Mouse (Mus musculus): ENCODE results near the gene Slc1a6. TPM values are rescaled to one million over a fixed set of nuclear protein-coding genes. Genes with fewer than 3 reads are reported as not detected.

Slc1a6 gene
- 0.82 and 1.0 TPM in 2 replicates for polyA plus RNA-seq (2015; fragmentation: Nextera tagmentation; extraction: Ambion mirVana)

DNA sequence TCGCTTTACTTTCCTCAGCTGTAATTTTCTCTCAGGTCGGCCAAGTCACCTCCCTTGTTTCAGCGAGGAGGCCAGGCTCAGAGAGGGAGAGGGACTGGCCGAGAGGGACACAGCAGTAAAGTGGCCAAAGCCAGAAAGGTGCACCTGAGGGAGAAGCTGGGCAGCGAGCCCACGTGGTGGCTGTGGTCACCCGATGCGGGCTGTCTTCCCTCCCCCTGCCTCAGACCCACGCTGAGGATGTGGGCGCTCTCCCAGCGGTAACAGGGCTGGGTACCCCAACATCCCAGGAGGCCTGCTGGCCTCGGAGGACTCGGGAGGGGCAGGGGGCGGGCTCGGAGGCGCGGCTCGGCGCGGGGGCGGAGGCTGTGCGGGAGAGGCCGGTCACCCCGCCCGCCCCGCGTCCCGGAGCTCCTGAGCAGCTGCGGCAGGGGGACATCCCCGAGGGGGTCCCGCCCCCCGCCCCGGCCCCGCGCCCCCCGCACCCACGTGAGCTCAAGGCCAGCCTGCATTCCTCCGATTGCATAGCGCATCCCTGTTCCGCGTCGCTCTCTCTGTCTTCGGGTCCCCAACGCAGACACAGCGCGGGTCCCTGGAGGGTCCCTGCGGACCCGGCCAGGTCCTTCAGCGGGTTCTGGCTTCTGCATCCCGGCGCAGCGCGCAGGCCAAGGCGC lies at the start of gene Slc1a6:
Gene Slc1a6 (plus strand): TSS at position 516 of the 671 bp plus-strand sequence.
- Histone ChIP-seq H3K27me3 (no peaks in the 10 kb centered on the region), H3K27ac (no peak within 1 kb of the TSS), H3K4me3 (peak within 1 kb of the TSS; percentile 53), H3K4me2 (peak within 1 kb of the TSS; percentile 99), H3K36me3 (no peaks in the 10 kb centered on the region), H3K9ac (peak within 1 kb of the TSS; percentile 47), H3K9me3 (no peaks in the 10 kb centered on the region), H3K4me1 (peaks cover 14% of the 10 kb centered on the region)
- ATAC-seq (ENCODE audit: insufficient number of reproducible peaks, low FRiP score, low TSS enrichment, low read depth) = peak; percentile 40; the same call in 1 of the 2 replicates
- under 1% methylated on average over 53 of the region's 54 CpGs for WGBS

GRCm38 (mm10) chr10:78739821-78740220 lies 40.5 kb upstream of the Slc1a6 start:
- 79% methylated on average over 4 of the region's 4 CpGs for WGBS
- no peaks in the 10 kb centered on the region for H3K27me3 ChIP-seq
- ATAC-seq (ENCODE audit: insufficient number of reproducible peaks, low FRiP score, low TSS enrichment, low read depth) = no peak
- H3K9me3 ChIP-seq = no peaks in the 10 kb centered on the region
- no peak overlapping the region for H3K27ac ChIP-seq
- no peak overlapping the region for H3K4me2 ChIP-seq
- no peaks in the 10 kb centered on the region for H3K36me3 ChIP-seq
- no peaks in the 10 kb centered on the region for H3K4me1 ChIP-seq
- H3K4me3 ChIP-seq = no peak overlapping the region
- no peak overlapping the region for H3K9ac ChIP-seq

DNA sequence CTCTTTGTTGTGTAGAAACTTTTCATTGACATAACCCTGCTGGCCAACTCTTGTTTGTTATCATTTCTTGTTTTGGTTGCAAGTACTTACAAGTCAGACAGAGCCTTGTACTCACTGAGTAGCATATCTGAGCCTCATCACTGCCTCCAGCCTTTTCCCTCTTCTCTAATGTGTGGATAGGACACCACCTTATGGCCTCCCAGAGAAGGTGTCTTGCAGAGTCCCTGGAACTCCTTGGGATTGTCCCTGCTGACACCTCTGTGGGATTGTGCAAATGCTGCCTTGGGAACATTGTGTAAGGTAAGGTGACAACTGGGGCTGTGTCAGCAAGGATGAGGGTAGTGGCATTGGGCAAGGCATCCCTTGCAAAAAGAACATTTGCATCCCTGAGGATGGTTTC lies 36.6 kb upstream of the Slc1a6 start:
- Histone ChIP-seq H3K4me2 (no peak overlapping the region), H3K9me3 (no peaks in the 10 kb centered on the region), H3K4me3 (no peak overlapping the region), H3K4me1 (peaks cover 12% of the 10 kb centered on the region), H3K27ac (no peak overlapping the region), H3K36me3 (no peaks in the 10 kb centered on the region), H3K9ac (no peak overlapping the region), H3K27me3 (no peaks in the 10 kb centered on the region)
- no peak; the same call in 1 of the 2 replicates for ATAC-seq (ENCODE audit: insufficient number of reproducible peaks, low FRiP score, low TSS enrichment, low read depth)

GRCm38 (mm10) chr10:78745453-78746232 lies 34.7 kb upstream of the Slc1a6 start:
- Histone ChIP-seq H3K27me3 (no peaks in the 10 kb centered on the region), H3K27ac (no peak overlapping the region), H3K9ac (no peak overlapping the region), H3K9me3 (no peaks in the 10 kb centered on the region), H3K4me1 (peaks cover 12% of the 10 kb centered on the region), H3K4me3 (no peak overlapping the region), H3K36me3 (no peaks in the 10 kb centered on the region), H3K4me2 (no peak overlapping the region)
- ATAC-seq (ENCODE audit: insufficient number of reproducible peaks, low FRiP score, low TSS enrichment, low read depth) = 0 out of 2 replicates have a peak, but pooled peaks have one; percentile 37
- 23% methylated on average over 4 of the region's 4 CpGs for WGBS

- H3K9ac ChIP-seq = no peak overlapping the region
- WGBS = 4% methylated on average over 27 of the region's 27 CpGs
These were observed 33.1 kb upstream of the Slc1a6 start for GRCm38 (mm10) chr10:78747035-78747721.

DNA sequence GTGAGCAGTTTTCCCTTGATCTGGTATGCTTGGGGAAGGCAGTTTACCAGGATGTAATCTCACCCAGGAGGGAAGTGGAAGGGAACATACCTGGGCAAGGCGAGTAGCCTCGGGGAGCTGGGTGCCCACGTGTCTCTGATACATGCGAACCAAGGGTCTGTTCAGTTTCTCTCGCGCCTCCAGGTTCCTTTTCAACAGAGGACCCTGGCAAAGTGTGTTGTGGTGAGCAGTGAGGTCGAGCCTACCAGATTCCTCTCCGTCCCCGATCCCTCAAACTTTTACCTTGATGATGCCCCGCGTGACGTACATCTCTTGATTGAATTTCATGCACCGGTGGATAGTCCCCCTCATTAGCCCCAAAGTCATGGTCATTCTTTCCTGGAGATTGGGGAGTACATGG lies 32.1 kb upstream of the Slc1a6 start:
- no peak for ATAC-seq (ENCODE audit: insufficient number of reproducible peaks, low FRiP score, low TSS enrichment, low read depth)
- no peaks in the 10 kb centered on the region for H3K27me3 ChIP-seq
- no peak overlapping the region for H3K9ac ChIP-seq
- peaks cover 17% of the 10 kb centered on the region for H3K4me1 ChIP-seq
- no peak overlapping the region for H3K27ac ChIP-seq
- no peaks in the 10 kb centered on the region for H3K36me3 ChIP-seq
- WGBS = 80% methylated on average over 13 of the region's 13 CpGs
- H3K4me2 ChIP-seq = no peak overlapping the region
- H3K4me3 ChIP-seq = no peak overlapping the region
- no peaks in the 10 kb centered on the region for H3K9me3 ChIP-seq

More at GRCm38 (mm10) chr10:78747035-78747721, 33.1 kb upstream of the Slc1a6 start:
- Histone ChIP-seq H3K36me3 (no peaks in the 10 kb centered on the region), H3K4me2 (peak overlapping the region; percentile 70), H3K4me3 (peak overlapping the region; percentile 37), H3K27me3 (no peaks in the 10 kb centered on the region), H3K27ac (no peak overlapping the region), H3K9me3 (no peaks in the 10 kb centered on the region), H3K4me1 (peaks cover 12% of the 10 kb centered on the region)
- ATAC-seq (ENCODE audit: insufficient number of reproducible peaks, low FRiP score, low TSS enrichment, low read depth) = peak; percentile 17; the same call in 1 of the 2 replicates

DNA sequence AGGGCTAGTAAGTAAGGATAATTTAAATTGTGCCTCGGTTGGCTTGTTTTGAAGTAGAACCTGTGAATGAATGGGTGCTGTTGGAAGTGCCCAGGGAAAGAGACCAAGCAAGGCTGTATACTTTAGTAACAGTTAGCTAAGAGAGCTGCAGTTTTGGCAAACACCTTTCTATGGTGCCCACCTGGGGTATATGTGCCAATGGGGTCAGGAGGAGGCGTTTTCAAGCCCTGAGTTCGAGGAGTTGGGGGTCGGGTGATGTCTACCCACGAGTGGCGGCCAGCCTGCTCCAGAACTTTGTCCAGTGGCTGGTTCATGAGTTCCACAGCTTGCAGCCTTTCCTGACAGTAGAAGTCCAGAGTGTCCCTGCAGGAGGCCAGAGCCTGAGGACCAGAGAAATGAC lies 31.4 kb upstream of the Slc1a6 start:
- Histone ChIP-seq H3K4me2 (no peak overlapping the region), H3K27ac (no peak overlapping the region), H3K36me3 (no peaks in the 10 kb centered on the region), H3K4me1 (peaks cover 17% of the 10 kb centered on the region), H3K27me3 (no peaks in the 10 kb centered on the region), H3K9ac (no peak overlapping the region), H3K9me3 (no peaks in the 10 kb centered on the region), H3K4me3 (no peak overlapping the region)
- no peak for ATAC-seq (ENCODE audit: insufficient number of reproducible peaks, low FRiP score, low TSS enrichment, low read depth)
- 89% methylated on average over 6 of the region's 6 CpGs for WGBS

DNA sequence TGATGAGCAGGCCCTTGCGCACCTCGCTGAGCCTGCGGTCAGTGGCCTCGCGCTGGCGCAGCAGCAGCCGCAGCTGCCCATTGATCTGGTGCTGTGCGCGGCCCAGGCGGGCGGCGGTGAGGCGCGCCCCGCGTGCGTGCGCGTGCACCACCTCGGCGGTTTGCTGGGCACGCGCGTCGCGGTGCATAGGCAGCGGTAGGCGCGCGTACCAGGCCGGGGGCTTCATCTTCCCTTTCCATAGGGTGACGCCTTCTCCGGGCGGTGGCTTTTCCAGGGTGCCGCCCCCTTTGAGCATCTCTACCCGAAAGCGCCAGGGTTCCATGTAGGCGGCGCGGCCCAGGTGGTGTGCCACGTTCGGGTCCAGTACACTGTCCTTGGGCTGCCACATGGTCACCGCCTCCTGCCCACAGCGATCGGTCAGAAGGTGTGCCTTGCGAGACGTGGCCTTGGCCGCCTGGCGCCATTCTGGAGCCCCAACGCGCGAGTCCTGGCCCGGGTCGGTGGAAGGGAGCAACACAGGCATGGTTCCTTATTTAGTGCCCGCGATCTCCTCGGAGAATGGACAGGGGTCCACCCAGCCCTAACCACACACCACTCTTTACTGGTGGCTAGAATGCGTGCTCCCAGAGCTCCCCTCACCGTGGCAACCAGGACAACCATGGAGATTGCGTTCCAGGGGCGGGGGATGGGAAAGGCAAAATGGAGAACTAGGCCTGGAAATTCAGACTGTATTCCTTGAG lies 27.7 kb upstream of the Slc1a6 start, which contains the start of gene Ccdc105:
Gene Ccdc105 (minus strand): TSS at position 614 of the 740 bp plus-strand sequence.
- H3K27ac ChIP-seq = peak within 1 kb of the TSS; percentile 63
- no peaks in the 10 kb centered on the region for H3K36me3 ChIP-seq
- H3K4me2 ChIP-seq = peak within 1 kb of the TSS; percentile 86
- H3K4me1 ChIP-seq = peaks cover 9% of the 10 kb centered on the region; the same call in 1 of the 2 replicates
- H3K9me3 ChIP-seq = no peaks in the 10 kb centered on the region
- peak within 1 kb of the TSS; percentile 48 for H3K9ac ChIP-seq
- WGBS = 2% methylated on average over 54 of the region's 61 CpGs
- ATAC-seq (ENCODE audit: insufficient number of reproducible peaks, low FRiP score, low TSS enrichment, low read depth) = peak; percentile 89
- peak within 1 kb of the TSS; percentile 58 for H3K4me3 ChIP-seq
- no peaks in the 10 kb centered on the region for H3K27me3 ChIP-seq

DNA sequence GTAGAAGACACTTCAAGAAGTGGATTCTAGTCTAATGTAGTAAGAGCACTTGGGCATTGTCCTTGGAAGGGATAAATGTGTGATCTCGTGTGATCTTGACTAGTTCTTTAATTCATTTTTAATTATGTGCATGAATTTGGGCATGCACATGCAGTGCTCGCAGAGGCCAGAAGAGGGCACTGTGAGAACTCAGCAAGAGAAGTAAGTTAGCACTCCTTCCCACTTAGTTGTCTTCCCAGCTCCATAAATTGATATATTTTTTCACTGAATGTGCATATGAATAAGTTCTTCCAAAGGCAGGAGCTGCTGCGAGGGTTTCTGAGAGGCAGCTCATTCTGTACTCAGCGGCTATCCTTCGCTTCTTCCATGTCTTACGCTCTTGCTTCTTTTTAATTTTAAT lies 24.3 kb upstream of the Slc1a6 start:
- H3K36me3 ChIP-seq = no peaks in the 10 kb centered on the region
- no peak overlapping the region for H3K4me2 ChIP-seq
- WGBS = 35% methylated on average over 6 of the region's 6 CpGs
- H3K27ac ChIP-seq = no peak overlapping the region
- H3K27me3 ChIP-seq = no peaks in the 10 kb centered on the region
- no peak overlapping the region for H3K9ac ChIP-seq
- H3K4me1 ChIP-seq = peaks cover 5% of the 10 kb centered on the region; the same call in 1 of the 2 replicates
- no peak for ATAC-seq (ENCODE audit: insufficient number of reproducible peaks, low FRiP score, low TSS enrichment, low read depth)
- no peak overlapping the region for H3K4me3 ChIP-seq
- H3K9me3 ChIP-seq = no peaks in the 10 kb centered on the region

- no peak for ATAC-seq (ENCODE audit: insufficient number of reproducible peaks, low FRiP score, low TSS enrichment, low read depth)
- no peaks in the 10 kb centered on the region for H3K27me3 ChIP-seq
- 53% methylated on average over 1 of the region's 1 CpGs for WGBS
These were observed 14.7 kb upstream of the Slc1a6 start for GRCm38 (mm10) chr10:78765570-78765969.

GRCm38 (mm10) chr10:78775830-78776229 lies 4.5 kb upstream of the Slc1a6 start:
- Histone ChIP-seq H3K4me1 (peaks cover 12% of the 10 kb centered on the region), H3K27me3 (no peaks in the 10 kb centered on the region), H3K4me3 (no peak overlapping the region), H3K9me3 (no peaks in the 10 kb centered on the region), H3K4me2 (no peak overlapping the region), H3K27ac (no peak overlapping the region), H3K36me3 (no peaks in the 10 kb centered on the region), H3K9ac (no peak overlapping the region)
- ATAC-seq (ENCODE audit: insufficient number of reproducible peaks, low FRiP score, low TSS enrichment, low read depth) = no peak
- 57% methylated on average over 4 of the region's 4 CpGs for WGBS

More at GRCm38 (mm10) chr10:78765570-78765969, 14.7 kb upstream of the Slc1a6 start:
- Histone ChIP-seq H3K36me3 (no peaks in the 10 kb centered on the region), H3K9me3 (no peaks in the 10 kb centered on the region), H3K27ac (no peak overlapping the region), H3K4me3 (no peak overlapping the region), H3K4me2 (no peak overlapping the region), H3K9ac (no peak overlapping the region), H3K4me1 (no peaks in the 10 kb centered on the region)
